Mouse (Mus musculus) spleen, adult 2 months (tissue): Measurements from ENCODE around the gene Slc44a1.
A peak's percentile ranks its signal among the peaks of the same experiment; 100 is the strongest.

Experiments used
- CTCF ChIP-seq: fragments of 200-500 bp; IDR thresholded peaks from 2 replicates; pipeline ENCODE4 v1.5.1; 2011; ENCODE audit warnings: mild to moderate bottlenecking, inconsistent platforms; ENCODE audit not compliant: insufficient read depth, insufficient read length, insufficient replicate concordance; ENCODE audit errors: extremely low read depth
- POLR2A ChIP-seq: fragments of 200-500 bp; IDR thresholded peaks from 2 replicates; pipeline ENCODE4 v1.6.1; 2011; ENCODE audit warnings: low read depth, low read length, inconsistent platforms

GRCm38 (mm10) chr4:53440010-53440815, at the start of gene Slc44a1:
- peak; percentile 70 for TF ChIP-seq POLR2A
- TF ChIP-seq CTCF: no peak
